Comparison of ENCODE assay signal across 20 mouse cellular contexts in genomic region chr8:107541369-107541768, GRCm38 (mm10). TPM values are rescaled to one million over a fixed set of nuclear protein-coding genes. Genes with fewer than 3 reads are reported as not detected.
DNase-seq lines count a peak whose midpoint lies in the region; ATAC-seq and TF ChIP-seq lines count a peak whose summit lies in the region.
"Had no signal": no experiment of that assay in that cellular context is flagged by ENCODE, and none has a peak within 500 bp of the region (broad histone marks: within the 10 kb centered on the region; RNA-seq: fewer than 3 reads in every experiment).

No protein-coding gene starts in this region.

- no peak overlapping the region for H3K4me3 ChIP-seq in embryonic facial prominence, embryonic 13.5 days
- H3K4me3 ChIP-seq in embryonic facial prominence, embryonic 10.5 days, result no peak overlapping the region
- H3K4me3 ChIP-seq in heart, postnatal 0 days (ENCODE audit: low read depth, low read length), result no peak overlapping the region
- H3K4me3 ChIP-seq in MEL (ENCODE audit: control insufficient read depth in 1 of 2, insufficient read depth in 1 of 2, low read depth in 2 of 2, low read length in 2 of 2), result no peak overlapping the region
- H3K4me3 ChIP-seq in limb, embryonic 15.5 days, result no peak overlapping the region
- H3K4me3 ChIP-seq: erythroblast, embryonic 14.5 days; forebrain, embryonic 12.5 days; hindbrain, embryonic 12.5 days; kidney, embryonic 15.5 days; midbrain, embryonic 15.5 days; neural tube, embryonic 12.5 days had no signal

- H3K9ac ChIP-seq in embryonic facial prominence, embryonic 13.5 days, result no peak overlapping the region; the same call in 1 of the 2 replicates
- H3K9ac ChIP-seq in heart, postnatal 0 days (replicated peaks; ENCODE audit: low read depth, low read length), result no peak overlapping the region
- no peak overlapping the region for H3K9ac ChIP-seq in MEL (ENCODE audit: control insufficient read depth, low read depth, low read length, poor library complexity, severe bottlenecking)
- no peak overlapping the region for H3K9ac ChIP-seq in limb, embryonic 15.5 days
- H3K9ac ChIP-seq: forebrain, embryonic 12.5 days; hindbrain, embryonic 12.5 days; kidney, embryonic 15.5 days; liver, postnatal 0 days; midbrain, embryonic 15.5 days; neural tube, embryonic 12.5 days had no signal

- DNase-seq in embryonic facial prominence, embryonic 10.5 days (ENCODE audit: low spot score), result no peak
- no peak for DNase-seq in heart, postnatal 0 days (ENCODE audit: low spot score)
- no peak for DNase-seq in heart, postnatal 4 days
- peak; percentile 25 for DNase-seq in MEL (ENCODE audit: low read depth, low spot score)
- DNase-seq in gastrocnemius, postnatal 14 days, result no peak
- DNase-seq: adrenal gland, postnatal 14 days; cerebellum, adult 9-10 months; kidney, adult 11 months; kidney, postnatal 36 days; liver, postnatal 0 days; lung, postnatal 36 days; thymus, postnatal 36 days had no signal

- no peaks in the 10 kb centered on the region for H3K27me3 ChIP-seq in embryonic facial prominence, embryonic 13.5 days
- no peaks in the 10 kb centered on the region for H3K27me3 ChIP-seq in embryonic facial prominence, embryonic 10.5 days (replicated peaks; ENCODE audit: low read depth, poor library complexity, severe bottlenecking)
- H3K27me3 ChIP-seq in heart, postnatal 0 days (ENCODE audit: control insufficient read depth, insufficient read depth, low read length), result no peaks in the 10 kb centered on the region
- H3K27me3 ChIP-seq in MEL (ENCODE audit: control insufficient read depth in 1 of 2, insufficient read depth in 2 of 2, low read length in 2 of 2), result no peaks in the 10 kb centered on the region
- H3K27me3 ChIP-seq in limb, embryonic 15.5 days, result no peaks in the 10 kb centered on the region
- H3K27me3 ChIP-seq: forebrain, embryonic 12.5 days; hindbrain, embryonic 12.5 days; kidney, embryonic 15.5 days; midbrain, embryonic 15.5 days; neural tube, embryonic 12.5 days had no signal

- 80% methylated on average over 4 of the region's 4 CpGs for WGBS in embryonic facial prominence, embryonic 13.5 days
- WGBS in embryonic facial prominence, embryonic 10.5 days, result 86% methylated on average over 4 of the region's 4 CpGs
- WGBS in heart, postnatal 0 days, result 53% methylated on average over 4 of the region's 4 CpGs
- WGBS in limb, embryonic 15.5 days, result 76% methylated on average over 4 of the region's 4 CpGs

- no peaks in the 10 kb centered on the region for H3K9me3 ChIP-seq in embryonic facial prominence, embryonic 13.5 days
- H3K9me3 ChIP-seq in embryonic facial prominence, embryonic 10.5 days, result no peaks in the 10 kb centered on the region
- H3K9me3 ChIP-seq in heart, postnatal 0 days (replicated peaks; ENCODE audit: control insufficient read depth, low read length), result no peaks in the 10 kb centered on the region
- H3K9me3 ChIP-seq in MEL (replicated peaks; ENCODE audit: insufficient read depth, low read length), result no peaks in the 10 kb centered on the region
- H3K9me3 ChIP-seq in limb, embryonic 15.5 days, result no peaks in the 10 kb centered on the region
- H3K9me3 ChIP-seq: forebrain, embryonic 12.5 days; hindbrain, embryonic 12.5 days; kidney, embryonic 15.5 days; midbrain, embryonic 15.5 days; neural tube, embryonic 12.5 days had no signal

- H3K4me1 ChIP-seq in embryonic facial prominence, embryonic 13.5 days, result peaks cover 51% of the 10 kb centered on the region
- peaks cover 35% of the 10 kb centered on the region for H3K4me1 ChIP-seq in embryonic facial prominence, embryonic 10.5 days
- H3K4me1 ChIP-seq in heart, postnatal 0 days (ENCODE audit: control insufficient read depth, insufficient read depth), result peaks cover 32% of the 10 kb centered on the region
- no peaks in the 10 kb centered on the region for H3K4me1 ChIP-seq in MEL (ENCODE audit: control insufficient read depth in 1 of 2, insufficient read depth in 2 of 2, low read length in 2 of 2)
- H3K4me1 ChIP-seq in limb, embryonic 15.5 days, result peaks cover 15% of the 10 kb centered on the region; the same call in 1 of the 2 replicates
- H3K4me1 ChIP-seq: forebrain, embryonic 12.5 days; midbrain, embryonic 15.5 days had no signal

- no peak overlapping the region for H3K4me2 ChIP-seq in embryonic facial prominence, embryonic 13.5 days
- no peak overlapping the region for H3K4me2 ChIP-seq in heart, postnatal 0 days (ENCODE audit: low read depth, low read length)
- H3K4me2 ChIP-seq in limb, embryonic 15.5 days, result no peak overlapping the region
- H3K4me2 ChIP-seq: forebrain, embryonic 12.5 days; hindbrain, embryonic 12.5 days; kidney, embryonic 15.5 days; midbrain, embryonic 15.5 days; neural tube, embryonic 12.5 days had no signal

- no peak for TF ChIP-seq EP300 in heart, postnatal 0 days (IDR thresholded peaks at IDR 0.05; ENCODE audit: low read depth)
- TF ChIP-seq EP300 in MEL (IDR thresholded peaks at IDR 0.05; ENCODE audit: low read depth in 1 of 2, low read length in 2 of 2), result no peak

- H3K79me2 ChIP-seq in MEL (ENCODE audit: control insufficient read depth, insufficient read depth, low read length, poor library complexity), result no peaks in the 10 kb centered on the region

- no peak for ATAC-seq in embryonic facial prominence, embryonic 13.5 days (ENCODE audit: insufficient number of reproducible peaks, insufficient read depth, low FRiP score, low TSS enrichment, low read depth)
- no peak for ATAC-seq in heart, postnatal 0 days (ENCODE audit: insufficient read depth, low read depth)
- no peak for ATAC-seq in limb, embryonic 15.5 days (ENCODE audit: insufficient number of reproducible peaks, low FRiP score, low TSS enrichment, low read depth)
- ATAC-seq: liver, postnatal 0 days; midbrain, embryonic 15.5 days had no signal

- intact Hi-C loops in gastrocnemius, postnatal 14 days (cut with DNase I; ENCODE audit: low total_unique reads), result no loop called here

- H3K36me3 ChIP-seq in embryonic facial prominence, embryonic 13.5 days, result peaks cover 29% of the 10 kb centered on the region
- peaks cover 44% of the 10 kb centered on the region for H3K36me3 ChIP-seq in embryonic facial prominence, embryonic 10.5 days (replicated peaks)
- H3K36me3 ChIP-seq in heart, postnatal 0 days (replicated peaks; ENCODE audit: control insufficient read depth, insufficient read depth, low read length), result no peaks in the 10 kb centered on the region
- no peaks in the 10 kb centered on the region; a peak in 2 of 4 replicates for H3K36me3 ChIP-seq in MEL (ENCODE audit: control insufficient read depth in 1 of 2, insufficient read depth in 2 of 2, low read length in 2 of 2)
- H3K36me3 ChIP-seq in limb, embryonic 15.5 days, result peaks cover 7% of the 10 kb centered on the region; the same call in 1 of the 2 replicates

- H3K27ac ChIP-seq in embryonic facial prominence, embryonic 13.5 days, result peak overlapping the region; percentile 81
- H3K27ac ChIP-seq in embryonic facial prominence, embryonic 10.5 days (replicated peaks), result no peak overlapping the region
- peak overlapping the region; percentile 6; the same call in 1 of the 2 replicates for H3K27ac ChIP-seq in heart, postnatal 0 days (ENCODE audit: low read depth)
- no peak overlapping the region for H3K27ac ChIP-seq in MEL (ENCODE audit: control insufficient read depth, low read depth, low read length)
- H3K27ac ChIP-seq in limb, embryonic 15.5 days, result peak overlapping the region; percentile 35
- H3K27ac ChIP-seq: forebrain, embryonic 12.5 days; hindbrain, embryonic 12.5 days; kidney, embryonic 15.5 days; midbrain, embryonic 15.5 days; neural tube, embryonic 12.5 days had no signal

- no peak for TF ChIP-seq RAD21 in MEL (IDR thresholded peaks at IDR 0.05; ENCODE audit: low read depth, low read length)

- TF ChIP-seq CTCF in heart, postnatal 0 days (IDR thresholded peaks at IDR 0.05; ENCODE audit: low read depth), result no peak
- TF ChIP-seq CTCF in MEL (IDR thresholded peaks at IDR 0.05 in 2 of 3, conservative IDR thresholded peaks at IDR 0.05 in 1 of 3; ENCODE audit: control insufficient read depth in 1 of 3, insufficient read depth in 1 of 3, low read depth in 2 of 3, low read length in 3 of 3, poor library complexity in 1 of 3, severe bottlenecking in 1 of 3), result no peak

- TF ChIP-seq POLR2A in MEL (IDR thresholded peaks at IDR 0.05; ENCODE audit: control insufficient read depth in 1 of 2, insufficient read depth in 1 of 2, low read depth in 1 of 2, low read length in 2 of 2, poor library complexity in 1 of 2), result no peak

TF ChIP-seq in MEL, 35 proteins besides CTCF, POLR2A, EP300 and RAD21:
- TF ChIP-seq SMC3 (IDR thresholded peaks at IDR 0.05; ENCODE audit: low read depth, low read length) (no peak), POLR2AphosphoS5 (IDR thresholded peaks at IDR 0.05; ENCODE audit: borderline replicate concordance, low read depth, low read length) (no peak), ELF1 (IDR thresholded peaks at IDR 0.05; ENCODE audit: low read depth, low read length) (no peak), ZMIZ1 (IDR thresholded peaks at IDR 0.05; ENCODE audit: low read depth, low read length) (no peak), USF2 (IDR thresholded peaks at IDR 0.05; ENCODE audit: borderline replicate concordance in 1 of 2, insufficient read depth in 1 of 2, low read depth in 1 of 2, low read length in 2 of 2) (no peak), GABPA (IDR thresholded peaks at IDR 0.05; ENCODE audit: low read depth, low read length) (no peak), SIN3A (IDR thresholded peaks at IDR 0.05; ENCODE audit: low read length) (no peak), POLR2AphosphoS2 (IDR thresholded peaks at IDR 0.05; ENCODE audit: low read length) (no peak), ZKSCAN1 (IDR thresholded peaks at IDR 0.05; ENCODE audit: low read depth, low read length) (no peak), E2F4 (IDR thresholded peaks at IDR 0.05; ENCODE audit: borderline replicate concordance, low read depth, low read length) (no peak), ZC3H11A (IDR thresholded peaks at IDR 0.05; ENCODE audit: low read depth, low read length) (no peak), MAZ (IDR thresholded peaks at IDR 0.05; ENCODE audit: low read depth, low read length) (no peak)

RNA-seq across cellular contexts. Expression of gene Psmd7, which starts 46.9 kb away (rescaled TPM):
- 325 and 349 TPM in 2 replicates for polyA plus RNA-seq in embryonic facial prominence, embryonic 13.5 days (2015; fragmentation: Nextera tagmentation; extraction: Ambion mirVana)
- polyA plus RNA-seq in embryonic facial prominence, embryonic 10.5 days (2016; fragmentation: Nextera tagmentation; extraction: Ambion mirVana), result 372 TPM in 2 replicates
- total RNA-seq in heart, postnatal 0 days (2014; rRNA removed; ENCODE audit: low replicate concordance), result 25.4 and 27.6 TPM in 2 replicates
- polyA plus RNA-seq in heart, postnatal 0 days (2015; fragmentation: Nextera tagmentation; extraction: Ambion mirVana), result 158 and 159 TPM in 2 replicates
- total RNA-seq in heart, postnatal 4 days (2021), result 10 to 100 TPM; 86.7 to 90.6 TPM
- 200 and 205 TPM in 2 replicates for total RNA-seq in MEL (2012; rRNA removed)
- polyA plus RNA-seq in MEL (2012; ENCODE audit: insufficient read depth in 1 of 2, insufficient read length in 2 of 2, low read depth in 1 of 2, low replicate concordance in 2 of 2, missing spikeins in 1 of 2), result 100 to 1,000 TPM; 186 to 403 TPM
- polyA plus RNA-seq in limb, embryonic 15.5 days (2015; fragmentation: Nextera tagmentation; extraction: Ambion mirVana), result 273 and 293 TPM in 2 replicates
- total RNA-seq in gastrocnemius, postnatal 14 days (2021), result 100 to 1,000 TPM; 108 to 121 TPM

Comparison
In these comparisons a context has a peak if more than half of its experiments do, and no peak if none do; other contexts are left out.
1. H3K27ac ChIP-seq: peak in embryonic facial prominence, embryonic 13.5 days (single experiment), heart, postnatal 0 days (single experiment) and limb, embryonic 15.5 days (single experiment); none in embryonic facial prominence, embryonic 10.5 days (single experiment) and MEL (single experiment).